Mouse (Mus musculus): ENCODE results near the gene Eif2b5. TPM values are rescaled to one million over a fixed set of nuclear protein-coding genes. Genes with fewer than 3 reads are reported as not detected.

The Eif2b5 gene
- polyA plus RNA-seq, 1 experiment from 2014 or later, result 89.6 TPM

DNA sequence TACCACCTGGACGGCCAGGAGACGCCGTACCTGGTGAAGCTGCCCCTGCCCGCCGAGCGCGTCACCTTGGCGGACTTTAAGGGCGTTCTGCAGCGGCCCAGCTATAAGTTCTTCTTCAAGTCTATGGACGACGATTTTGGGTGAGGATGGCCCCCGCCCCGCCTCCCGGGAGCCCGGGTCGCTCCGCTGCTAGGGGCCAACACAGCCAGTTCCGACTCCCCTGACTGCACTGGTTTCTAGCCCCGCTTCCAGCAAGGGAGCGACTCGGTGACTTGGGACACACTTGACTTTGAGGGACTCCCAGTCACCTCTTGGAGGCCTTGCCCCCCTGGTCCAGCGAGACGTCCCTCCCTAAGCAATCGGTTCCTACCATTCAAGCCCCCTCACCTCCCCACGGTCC lies 18.6 kb downstream of the Eif2b5 start:
- peak overlapping the region; percentile 94 for H3K4me3 ChIP-seq
- H3K27me3 ChIP-seq (replicated peaks), result no peaks in the 10 kb centered on the region
- under 1% methylated on average over 26 of the region's 26 CpGs for WGBS
- peak; percentile 37 for ATAC-seq (ENCODE audit: insufficient number of reproducible peaks, low FRiP score)
- peaks cover 29% of the 10 kb centered on the region for H3K4me1 ChIP-seq (replicated peaks)
- H3K36me3 ChIP-seq, result peaks cover 28% of the 10 kb centered on the region
- peak overlapping the region; percentile 99 for H3K4me2 ChIP-seq
- no peaks in the 10 kb centered on the region for H3K9me3 ChIP-seq (replicated peaks)
- H3K9ac ChIP-seq, result peak overlapping the region; percentile 97
- peak overlapping the region; percentile 93 for H3K27ac ChIP-seq (ENCODE audit: poor library complexity, severe bottlenecking)

- ATAC-seq (ENCODE audit: insufficient number of reproducible peaks, low FRiP score), result peak; percentile 12; the same call in 1 of the 2 replicates
- WGBS, result under 1% methylated on average over 6 of the region's 6 CpGs
- peak overlapping the region; percentile 97 for H3K9ac ChIP-seq
- no peaks in the 10 kb centered on the region for H3K9me3 ChIP-seq (replicated peaks)
- peak overlapping the region; percentile 94 for H3K4me3 ChIP-seq
- H3K4me1 ChIP-seq (replicated peaks), result peaks cover 29% of the 10 kb centered on the region
- H3K27me3 ChIP-seq (replicated peaks), result no peaks in the 10 kb centered on the region
- peak overlapping the region; percentile 93 for H3K27ac ChIP-seq (ENCODE audit: poor library complexity, severe bottlenecking)
- peak overlapping the region; percentile 99 for H3K4me2 ChIP-seq
- peaks cover 30% of the 10 kb centered on the region for H3K36me3 ChIP-seq
These were observed 19.2 kb downstream of the Eif2b5 start for GRCm38 (mm10) chr16:20517701-20518374.

DNA sequence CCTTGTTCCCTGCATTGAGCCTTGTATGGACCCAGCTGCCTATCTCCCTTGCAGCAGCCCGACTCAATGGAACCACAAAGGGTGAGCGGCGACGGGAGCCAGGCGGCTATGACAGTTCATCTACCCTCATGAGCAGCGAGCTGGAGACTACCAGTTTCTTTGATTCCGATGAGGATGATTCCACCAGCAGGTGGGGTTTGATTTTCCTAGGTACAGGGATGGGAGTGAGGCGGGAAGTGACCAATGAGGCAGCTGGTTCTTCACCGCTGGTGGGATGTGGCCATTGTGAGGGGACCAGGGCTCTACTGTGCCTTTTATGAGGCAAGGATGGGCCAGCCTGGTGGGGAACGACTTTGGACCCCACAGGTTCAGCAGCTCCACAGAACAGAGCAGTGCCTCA lies 25.3 kb downstream of the Eif2b5 start:
- Histone ChIP-seq H3K4me3 (no peak overlapping the region), H3K27me3 (replicated peaks) (no peaks in the 10 kb centered on the region), H3K36me3 (peaks cover 87% of the 10 kb centered on the region), H3K9ac (no peak overlapping the region), H3K4me1 (replicated peaks) (peaks cover 17% of the 10 kb centered on the region), H3K27ac (ENCODE audit: poor library complexity, severe bottlenecking) (no peak overlapping the region), H3K9me3 (replicated peaks) (no peaks in the 10 kb centered on the region), H3K4me2 (no peak overlapping the region)
- 84% methylated on average over 10 of the region's 10 CpGs for WGBS
- no peak for ATAC-seq (ENCODE audit: insufficient number of reproducible peaks, low FRiP score)

DNA sequence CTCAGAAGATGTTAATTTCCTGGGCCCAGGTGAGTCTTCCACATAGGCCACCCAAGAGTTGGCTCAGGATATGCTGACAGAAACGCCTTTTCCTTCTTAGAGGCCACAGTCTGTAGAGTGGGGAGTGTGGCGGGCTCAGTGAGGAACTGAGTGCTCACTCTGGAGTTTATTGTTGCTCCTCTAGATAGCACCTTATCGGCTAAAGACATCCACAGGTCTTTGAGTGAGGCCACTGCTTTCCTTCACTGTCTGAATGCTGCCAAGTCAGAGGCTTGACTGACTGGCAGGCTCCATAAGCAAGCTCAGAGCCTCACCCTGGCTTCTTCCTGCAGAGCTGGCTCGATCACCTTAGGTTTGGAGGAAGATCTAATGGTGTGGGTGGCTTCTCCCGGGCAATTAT lies 30.2 kb downstream of the Eif2b5 start:
- no peak overlapping the region for H3K4me3 ChIP-seq
- no peak for ATAC-seq (ENCODE audit: insufficient number of reproducible peaks, low FRiP score)
- H3K36me3 ChIP-seq, result peaks cover 94% of the 10 kb centered on the region
- no peak overlapping the region for H3K9ac ChIP-seq
- 83% methylated on average over 5 of the region's 5 CpGs for WGBS
- no peaks in the 10 kb centered on the region for H3K4me1 ChIP-seq (replicated peaks)
- no peaks in the 10 kb centered on the region for H3K9me3 ChIP-seq (replicated peaks)
- H3K27ac ChIP-seq (ENCODE audit: poor library complexity, severe bottlenecking), result no peak overlapping the region
- no peak overlapping the region for H3K4me2 ChIP-seq
- no peaks in the 10 kb centered on the region for H3K27me3 ChIP-seq (replicated peaks)

DNA sequence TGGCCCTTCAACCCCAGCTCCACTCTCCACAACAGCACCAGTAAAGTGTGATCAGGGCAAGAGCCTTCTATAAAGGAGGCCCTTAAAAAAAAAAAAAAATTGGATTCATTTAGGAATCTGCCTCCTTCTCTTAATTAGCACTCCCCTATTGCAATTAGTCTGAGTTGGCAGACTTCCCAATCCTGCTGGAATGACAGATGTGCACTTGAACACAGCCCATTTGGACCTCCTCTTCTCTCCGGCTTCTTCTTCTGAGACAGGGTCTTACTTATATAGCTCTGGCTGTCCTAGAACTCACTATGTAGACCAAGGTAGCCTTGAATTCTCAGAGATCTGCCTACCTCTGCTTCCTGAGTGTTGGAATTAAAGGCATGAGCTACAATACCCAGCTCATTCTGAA lies 30.8 kb downstream of the Eif2b5 start:
- ATAC-seq (ENCODE audit: insufficient number of reproducible peaks, low FRiP score), result no peak
- Histone ChIP-seq H3K4me1 (replicated peaks) (no peaks in the 10 kb centered on the region), H3K27me3 (replicated peaks) (no peaks in the 10 kb centered on the region), H3K27ac (ENCODE audit: poor library complexity, severe bottlenecking) (no peak overlapping the region), H3K36me3 (peaks cover 88% of the 10 kb centered on the region), H3K4me3 (no peak overlapping the region), H3K9ac (no peak overlapping the region), H3K4me2 (no peak overlapping the region), H3K9me3 (replicated peaks) (no peaks in the 10 kb centered on the region)
- 82% methylated on average over 1 of the region's 1 CpGs for WGBS

DNA sequence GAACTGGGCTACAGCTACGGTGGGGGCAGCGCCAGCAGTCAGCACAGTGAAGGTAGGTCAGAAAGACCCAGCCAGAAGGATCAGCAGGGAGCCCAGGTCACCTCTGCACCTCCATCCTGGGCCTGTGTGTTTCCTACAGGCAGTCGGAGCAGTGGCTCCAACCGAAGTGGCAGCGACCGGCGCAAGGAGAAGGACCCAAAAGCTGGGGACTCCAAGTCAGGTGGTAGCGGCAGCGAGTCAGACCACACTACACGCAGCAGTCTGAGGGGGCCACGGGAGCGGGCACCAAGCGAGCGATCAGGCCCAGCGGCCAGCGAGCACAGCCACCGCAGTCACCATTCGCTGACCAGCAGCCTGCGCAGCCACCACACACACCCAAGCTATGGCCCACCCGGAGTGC lies 32.3 kb downstream of the Eif2b5 start:
- Histone ChIP-seq H3K9me3 (replicated peaks) (no peaks in the 10 kb centered on the region), H3K4me1 (replicated peaks) (peaks cover under 1% of the 10 kb centered on the region; the same call in 1 of the 2 replicates), H3K9ac (no peak overlapping the region), H3K36me3 (peaks cover 75% of the 10 kb centered on the region), H3K4me2 (no peak overlapping the region), H3K27me3 (replicated peaks) (no peaks in the 10 kb centered on the region), H3K4me3 (no peak overlapping the region), H3K27ac (ENCODE audit: poor library complexity, severe bottlenecking) (no peak overlapping the region)
- ATAC-seq (ENCODE audit: insufficient number of reproducible peaks, low FRiP score), result no peak
- 92% methylated on average over 20 of the region's 20 CpGs for WGBS

DNA sequence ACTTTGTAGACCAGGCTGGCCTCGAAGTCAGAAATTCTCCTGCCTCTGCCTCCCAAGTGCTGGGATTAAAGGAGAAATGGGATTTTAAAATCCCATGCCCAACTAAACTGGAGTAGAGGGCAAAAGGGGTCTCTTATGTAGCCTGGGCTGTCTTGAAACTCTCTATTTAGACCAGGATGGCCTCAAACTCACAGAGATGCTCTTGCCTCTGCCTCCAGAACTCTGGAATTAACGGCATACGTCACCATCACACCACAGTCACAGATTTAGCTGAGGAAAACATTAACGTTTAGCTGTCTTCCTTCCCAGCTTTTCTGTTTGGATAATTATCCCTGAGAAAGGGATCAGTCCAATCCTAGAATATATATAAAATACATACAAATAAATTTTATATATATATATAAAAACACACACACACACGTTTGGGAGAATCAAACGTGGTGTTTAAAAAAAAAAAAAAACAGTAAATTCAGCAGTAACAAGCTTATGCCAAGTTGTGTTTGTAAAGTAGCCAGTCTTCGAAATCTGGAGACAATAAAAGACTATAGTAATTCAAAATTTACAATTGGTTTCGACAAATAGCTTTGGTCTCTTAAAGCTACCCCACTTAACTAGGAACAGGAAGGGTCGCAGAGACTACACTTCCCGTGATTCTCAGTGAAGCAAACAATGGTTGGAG lies 36.1 kb downstream of the Eif2b5 start:
- Histone ChIP-seq H3K9me3 (replicated peaks) (no peaks in the 10 kb centered on the region), H3K4me2 (no peak overlapping the region), H3K4me1 (replicated peaks) (peaks cover 29% of the 10 kb centered on the region), H3K27ac (ENCODE audit: poor library complexity, severe bottlenecking) (no peak overlapping the region), H3K36me3 (peaks cover 59% of the 10 kb centered on the region), H3K4me3 (0 out of 2 replicates have a peak overlapping the region, but pooled peaks have one; percentile 83), H3K9ac (no peak overlapping the region), H3K27me3 (replicated peaks) (no peaks in the 10 kb centered on the region)
- WGBS, result 48% methylated on average over 10 of the region's 10 CpGs
- ATAC-seq (ENCODE audit: insufficient number of reproducible peaks, low FRiP score), result no peak

- peaks cover 61% of the 10 kb centered on the region for H3K36me3 ChIP-seq
These were observed 36.9 kb downstream of the Eif2b5 start, which contains the start of gene Ap2m1 for GRCm38 (mm10) chr16:20535296-20536080. Ap2m1 (plus strand) TSS chr16:20535478.

DNA sequence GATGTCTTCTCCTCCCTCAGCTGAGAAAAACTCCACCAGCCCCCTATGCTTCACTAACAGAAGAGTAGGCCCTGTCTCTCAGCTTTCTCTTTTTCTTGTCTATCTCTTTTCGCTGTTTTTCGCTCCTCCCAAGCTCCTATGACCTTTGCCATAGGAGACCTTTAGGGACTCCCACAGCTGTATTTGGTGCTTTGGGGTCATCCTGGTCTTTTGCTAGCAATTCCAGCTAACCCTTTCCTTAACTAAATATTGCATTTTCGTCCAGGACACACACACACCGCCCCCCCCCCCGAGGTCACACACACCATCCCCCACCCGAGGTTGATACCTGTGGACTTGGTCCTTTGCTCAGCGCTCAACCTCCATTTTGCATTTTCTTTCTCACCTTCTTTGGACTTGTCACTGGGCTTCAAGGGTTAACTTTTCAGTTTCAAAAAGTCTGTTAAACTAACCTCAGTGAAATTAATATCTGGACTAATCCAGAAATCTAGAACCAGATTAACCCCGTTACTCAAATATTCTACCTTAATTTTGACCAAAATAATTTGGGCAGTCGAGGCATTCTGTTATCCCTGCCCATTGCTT lies 37.6 kb downstream of the Eif2b5 start:
- H3K9ac ChIP-seq, result peak overlapping the region; percentile 92
- 32% methylated on average over 9 of the region's 9 CpGs for WGBS
- H3K27ac ChIP-seq (ENCODE audit: poor library complexity, severe bottlenecking), result peak overlapping the region; percentile 86
- peaks cover 29% of the 10 kb centered on the region for H3K4me1 ChIP-seq (replicated peaks)
- peak overlapping the region; percentile 83 for H3K4me3 ChIP-seq
- no peak for ATAC-seq (ENCODE audit: insufficient number of reproducible peaks, low FRiP score)
- no peaks in the 10 kb centered on the region for H3K27me3 ChIP-seq (replicated peaks)
- H3K4me2 ChIP-seq, result peak overlapping the region; percentile 96
- H3K9me3 ChIP-seq (replicated peaks), result no peaks in the 10 kb centered on the region
- H3K36me3 ChIP-seq, result peaks cover 61% of the 10 kb centered on the region

More at GRCm38 (mm10) chr16:20535296-20536080, 36.9 kb downstream of the Eif2b5 start, which contains the start of gene Ap2m1:
- ATAC-seq (ENCODE audit: insufficient number of reproducible peaks, low FRiP score), result peak; percentile 97
- peak within 1 kb of the TSS; percentile 92 for H3K9ac ChIP-seq
- peak within 1 kb of the TSS; percentile 96 for H3K4me2 ChIP-seq
- H3K9me3 ChIP-seq (replicated peaks), result no peaks in the 10 kb centered on the region
- H3K27me3 ChIP-seq (replicated peaks), result no peaks in the 10 kb centered on the region
- under 1% methylated on average over 52 of the region's 52 CpGs for WGBS
- H3K4me3 ChIP-seq, result peak within 1 kb of the TSS; percentile 83
- H3K27ac ChIP-seq (ENCODE audit: poor library complexity, severe bottlenecking), result peak within 1 kb of the TSS; percentile 86
- peaks cover 29% of the 10 kb centered on the region for H3K4me1 ChIP-seq (replicated peaks)

- H3K27ac ChIP-seq (ENCODE audit: poor library complexity, severe bottlenecking), result peak overlapping the region; percentile 22; the same call in 1 of the 2 replicates
- 20% methylated on average over 5 of the region's 5 CpGs for WGBS
- peak overlapping the region; percentile 64 for H3K9ac ChIP-seq
- H3K9me3 ChIP-seq (replicated peaks), result no peaks in the 10 kb centered on the region
- no peak for ATAC-seq (ENCODE audit: insufficient number of reproducible peaks, low FRiP score)
- H3K4me1 ChIP-seq (replicated peaks), result peaks cover 29% of the 10 kb centered on the region
- H3K4me2 ChIP-seq, result peak overlapping the region; percentile 96
- H3K36me3 ChIP-seq, result peaks cover 61% of the 10 kb centered on the region
- H3K4me3 ChIP-seq, result peak overlapping the region; percentile 83
- H3K27me3 ChIP-seq (replicated peaks), result no peaks in the 10 kb centered on the region
These were observed 38.5 kb downstream of the Eif2b5 start for GRCm38 (mm10) chr16:20537071-20537471.
